Mouse (Mus musculus): ENCODE results near the gene Zfp385a. TPM values are rescaled to one million over a fixed set of nuclear protein-coding genes. Genes with fewer than 3 reads are reported as not detected.

Gene Zfp385a
- polyA plus RNA-seq, 1 experiment: 84.7 TPM

DNA sequence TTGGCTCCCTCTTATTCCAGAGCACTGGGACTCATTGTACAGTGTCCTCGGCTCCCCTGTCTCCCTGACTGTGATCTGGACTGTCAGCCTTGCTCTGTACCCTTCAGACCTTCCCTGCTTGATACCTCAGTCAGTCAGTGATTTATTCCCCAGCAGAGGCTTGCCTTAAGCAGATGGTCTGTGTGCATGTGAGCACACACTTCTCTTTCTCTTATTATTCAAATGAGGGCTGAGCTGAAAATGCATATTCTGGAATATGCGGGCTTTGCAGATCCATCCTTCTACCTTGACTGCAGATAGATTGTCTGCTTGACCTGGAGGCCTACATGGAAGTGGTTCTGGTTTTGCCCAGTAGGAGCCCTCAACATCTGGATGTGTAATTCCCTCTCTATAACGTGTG lies 41.9 kb downstream of the Zfp385a start:
- no peaks in the 10 kb centered on the region; the same call in 1 of the 2 replicates for H3K36me3 ChIP-seq (ENCODE audit: control insufficient read depth, insufficient read depth, low read length)
- no peak overlapping the region for H3K27ac ChIP-seq (ENCODE audit: control insufficient read depth, insufficient read depth, low read depth, low read length)
- H3K4me3 ChIP-seq (ENCODE audit: control insufficient read depth, low read depth, low read length): no peak overlapping the region
- TF ChIP-seq POLR2A (IDR thresholded peaks at IDR 0.05; ENCODE audit: control insufficient read depth, low read depth, low read length): no peak
- no peak for TF ChIP-seq CTCF (IDR thresholded peaks at IDR 0.05; ENCODE audit: control insufficient read depth, insufficient read depth, insufficient replicate concordance, low read depth, low read length)
- peaks cover 6% of the 10 kb centered on the region for H3K4me1 ChIP-seq (ENCODE audit: control insufficient read depth, insufficient read depth, low read length)
- H3K27me3 ChIP-seq (ENCODE audit: control insufficient read depth, insufficient read depth, low read length): no peaks in the 10 kb centered on the region

DNA sequence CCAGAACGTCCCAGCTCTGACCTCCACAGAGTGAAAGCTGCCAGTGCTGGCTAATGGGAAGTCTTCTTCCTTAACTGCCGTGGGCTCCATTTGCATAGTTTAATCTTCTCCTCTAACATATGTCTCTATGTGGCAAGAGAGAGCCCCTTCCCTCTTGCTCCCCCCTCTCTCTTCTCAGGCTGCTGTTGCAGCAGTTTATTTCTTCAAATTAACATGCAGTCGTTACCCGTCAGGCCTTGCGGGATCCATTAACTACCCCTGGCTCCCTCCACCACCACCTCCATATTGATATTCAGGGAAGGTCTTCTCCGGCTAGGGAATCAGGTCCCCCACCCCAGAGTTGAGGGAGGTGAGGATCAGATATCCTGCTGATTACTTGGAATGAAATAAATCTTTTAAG lies 42.6 kb downstream of the Zfp385a start:
- peaks cover 6% of the 10 kb centered on the region for H3K4me1 ChIP-seq (ENCODE audit: control insufficient read depth, insufficient read depth, low read length)
- H3K27ac ChIP-seq (ENCODE audit: control insufficient read depth, insufficient read depth, low read depth, low read length): no peak overlapping the region
- TF ChIP-seq POLR2A (IDR thresholded peaks at IDR 0.05; ENCODE audit: control insufficient read depth, low read depth, low read length) (no peak), CTCF (IDR thresholded peaks at IDR 0.05; ENCODE audit: control insufficient read depth, insufficient read depth, insufficient replicate concordance, low read depth, low read length) (no peak)
- H3K4me3 ChIP-seq (ENCODE audit: control insufficient read depth, low read depth, low read length): no peak overlapping the region
- H3K36me3 ChIP-seq (ENCODE audit: control insufficient read depth, insufficient read depth, low read length): no peaks in the 10 kb centered on the region; the same call in 1 of the 2 replicates
- no peaks in the 10 kb centered on the region for H3K27me3 ChIP-seq (ENCODE audit: control insufficient read depth, insufficient read depth, low read length)

DNA sequence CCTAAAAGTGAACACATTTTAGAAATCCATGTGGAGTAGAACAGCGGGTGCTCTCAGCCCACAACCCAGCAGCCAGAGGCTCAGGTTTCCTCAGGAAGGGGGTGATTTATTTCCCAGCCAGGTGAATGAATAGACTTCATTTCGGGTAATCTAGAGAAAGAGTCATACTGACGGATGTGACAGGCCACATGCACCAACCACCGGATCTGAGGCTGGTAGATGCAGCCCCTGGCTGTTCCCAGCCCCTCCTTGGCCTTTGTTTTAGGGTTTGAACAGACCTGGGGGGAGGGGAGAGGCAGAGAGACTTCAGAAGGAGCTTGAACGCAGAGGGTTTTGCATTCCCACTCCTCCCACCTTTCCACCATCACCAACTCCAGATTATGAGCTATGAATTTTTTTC lies 44.0 kb downstream of the Zfp385a start:
- TF ChIP-seq CTCF (IDR thresholded peaks at IDR 0.05; ENCODE audit: control insufficient read depth, insufficient read depth, insufficient replicate concordance, low read depth, low read length): no peak
- TF ChIP-seq POLR2A (IDR thresholded peaks at IDR 0.05; ENCODE audit: control insufficient read depth, low read depth, low read length): no peak
- H3K4me3 ChIP-seq (ENCODE audit: control insufficient read depth, low read depth, low read length): no peak overlapping the region
- H3K27me3 ChIP-seq (ENCODE audit: control insufficient read depth, insufficient read depth, low read length): no peaks in the 10 kb centered on the region
- H3K27ac ChIP-seq (ENCODE audit: control insufficient read depth, insufficient read depth, low read depth, low read length): no peak overlapping the region
- peaks cover 2% of the 10 kb centered on the region for H3K36me3 ChIP-seq (ENCODE audit: control insufficient read depth, insufficient read depth, low read length)
- H3K4me1 ChIP-seq (ENCODE audit: control insufficient read depth, insufficient read depth, low read length): peaks cover 6% of the 10 kb centered on the region

DNA sequence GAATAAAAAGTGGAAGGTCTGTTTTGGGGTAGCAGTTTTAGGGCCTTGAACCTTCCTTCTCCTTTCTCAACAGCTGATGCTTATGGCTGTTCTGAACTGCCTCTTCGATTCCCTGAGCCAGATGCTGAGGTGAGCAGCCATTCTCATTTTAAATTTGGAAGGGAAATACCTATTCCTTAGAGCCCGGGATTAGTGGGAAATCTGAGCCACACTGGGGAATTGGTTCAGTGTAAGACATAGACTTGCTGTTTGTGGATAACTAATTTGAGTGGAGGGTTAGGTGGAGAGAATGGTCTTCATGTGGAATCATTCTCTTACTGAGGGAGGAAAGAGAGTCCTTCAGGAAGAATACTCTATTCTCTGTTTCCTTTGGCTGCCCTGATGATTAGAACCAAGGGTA lies 45.2 kb downstream of the Zfp385a start:
- TF ChIP-seq POLR2A (IDR thresholded peaks at IDR 0.05; ENCODE audit: control insufficient read depth, low read depth, low read length) (no peak), CTCF (IDR thresholded peaks at IDR 0.05; ENCODE audit: control insufficient read depth, insufficient read depth, insufficient replicate concordance, low read depth, low read length) (no peak)
- no peaks in the 10 kb centered on the region for H3K27me3 ChIP-seq (ENCODE audit: control insufficient read depth, insufficient read depth, low read length)
- peaks cover 2% of the 10 kb centered on the region for H3K36me3 ChIP-seq (ENCODE audit: control insufficient read depth, insufficient read depth, low read length)
- H3K4me1 ChIP-seq (ENCODE audit: control insufficient read depth, insufficient read depth, low read length): peaks cover 3% of the 10 kb centered on the region
- H3K27ac ChIP-seq (ENCODE audit: control insufficient read depth, insufficient read depth, low read depth, low read length): no peak overlapping the region
- H3K4me3 ChIP-seq (ENCODE audit: control insufficient read depth, low read depth, low read length): no peak overlapping the region

DNA sequence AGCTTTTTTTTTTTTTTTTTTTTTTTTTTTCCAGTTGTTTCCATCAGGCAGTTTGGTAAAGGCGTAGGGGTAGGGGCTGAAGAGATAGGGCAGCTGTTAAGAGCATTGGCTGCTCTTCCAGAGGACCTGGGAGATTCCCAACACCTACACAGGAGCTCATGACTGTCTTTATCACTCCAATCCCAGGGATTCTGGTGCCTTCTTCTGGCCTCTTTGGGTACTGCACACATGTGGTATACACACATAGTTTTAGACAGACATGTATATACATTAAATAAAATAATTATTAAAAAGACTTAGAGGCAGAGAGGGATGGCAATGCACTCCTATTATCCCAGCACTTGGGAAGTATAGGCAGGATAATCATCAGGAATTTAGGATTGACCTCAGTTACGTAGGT lies 46.5 kb downstream of the Zfp385a start:
- no peaks in the 10 kb centered on the region for H3K4me1 ChIP-seq (ENCODE audit: control insufficient read depth, insufficient read depth, low read length)

DNA sequence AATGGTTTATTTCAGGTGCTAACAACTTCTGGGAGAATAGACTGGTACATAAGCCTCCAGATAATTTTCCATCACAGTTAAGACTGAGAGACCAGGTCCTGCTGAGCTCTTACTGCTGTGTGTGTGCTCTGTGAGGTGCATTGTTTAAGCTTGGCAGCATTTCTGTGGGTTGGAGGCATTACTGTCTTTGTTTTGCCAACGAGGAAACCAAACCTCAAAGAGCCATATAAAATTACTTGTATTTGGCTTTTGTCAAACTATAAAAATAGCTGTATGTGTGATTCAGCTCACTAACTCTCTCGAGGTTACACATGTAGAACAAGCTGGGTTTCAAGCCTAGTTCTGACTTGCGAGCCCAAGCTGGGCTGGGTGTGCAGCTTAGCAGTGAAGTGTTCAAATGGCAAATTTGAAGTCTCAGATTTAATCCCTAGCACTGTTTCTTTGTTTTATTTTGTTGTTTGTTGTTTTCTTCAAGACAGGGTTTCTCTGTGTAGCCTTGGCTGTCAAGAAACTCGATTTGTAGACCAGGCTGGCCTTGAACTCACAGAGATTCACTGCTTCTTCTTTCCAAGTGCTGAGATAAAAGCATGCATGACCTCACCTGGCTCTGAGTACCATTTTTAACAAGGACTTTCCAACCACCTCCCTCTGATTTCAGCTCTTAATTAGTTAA lies 47.1 kb downstream of the Zfp385a start:
- Histone ChIP-seq H3K4me1 (ENCODE audit: control insufficient read depth, insufficient read depth, low read length) (no peaks in the 10 kb centered on the region), H3K4me3 (ENCODE audit: control insufficient read depth, low read depth, low read length) (no peak overlapping the region), H3K27me3 (ENCODE audit: control insufficient read depth, insufficient read depth, low read length) (no peaks in the 10 kb centered on the region), H3K36me3 (ENCODE audit: control insufficient read depth, insufficient read depth, low read length) (peaks cover 2% of the 10 kb centered on the region), H3K27ac (ENCODE audit: control insufficient read depth, insufficient read depth, low read depth, low read length) (no peak overlapping the region)
- TF ChIP-seq POLR2A (IDR thresholded peaks at IDR 0.05; ENCODE audit: control insufficient read depth, low read depth, low read length): no peak
- no peak for TF ChIP-seq CTCF (IDR thresholded peaks at IDR 0.05; ENCODE audit: control insufficient read depth, insufficient read depth, insufficient replicate concordance, low read depth, low read length)

More for the DNA sequence above, 46.5 kb downstream of the Zfp385a start:
- no peak for TF ChIP-seq CTCF (IDR thresholded peaks at IDR 0.05; ENCODE audit: control insufficient read depth, insufficient read depth, insufficient replicate concordance, low read depth, low read length)
- TF ChIP-seq POLR2A (IDR thresholded peaks at IDR 0.05; ENCODE audit: control insufficient read depth, low read depth, low read length): no peak
- H3K36me3 ChIP-seq (ENCODE audit: control insufficient read depth, insufficient read depth, low read length): peaks cover 2% of the 10 kb centered on the region
- no peaks in the 10 kb centered on the region for H3K27me3 ChIP-seq (ENCODE audit: control insufficient read depth, insufficient read depth, low read length)
- H3K27ac ChIP-seq (ENCODE audit: control insufficient read depth, insufficient read depth, low read depth, low read length): no peak overlapping the region
- H3K4me3 ChIP-seq (ENCODE audit: control insufficient read depth, low read depth, low read length): no peak overlapping the region

DNA sequence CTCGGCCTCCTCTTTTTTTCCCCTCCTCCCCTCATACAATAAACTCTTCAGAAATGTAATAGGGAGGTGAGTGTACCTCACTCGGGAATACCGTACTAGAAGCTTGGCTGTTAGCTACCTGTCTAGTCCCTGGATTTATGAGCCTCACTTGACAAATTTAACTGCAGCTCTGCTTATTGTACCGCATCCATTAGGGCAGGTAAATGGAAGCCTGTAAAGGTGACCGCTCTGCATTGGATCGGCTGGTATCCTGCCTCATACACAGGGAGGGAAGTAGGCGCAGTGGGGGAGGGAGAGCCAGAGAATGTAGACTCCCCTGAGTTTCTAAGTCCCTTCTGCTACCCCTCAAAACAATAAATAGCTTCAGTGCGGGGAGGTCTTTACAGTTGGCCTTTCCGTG lies 49.0 kb downstream of the Zfp385a start:
- Histone ChIP-seq H3K27ac (ENCODE audit: control insufficient read depth, insufficient read depth, low read depth, low read length) (no peak overlapping the region), H3K4me3 (ENCODE audit: control insufficient read depth, low read depth, low read length) (peak overlapping the region; percentile 16; the same call in 1 of the 2 replicates), H3K36me3 (ENCODE audit: control insufficient read depth, insufficient read depth, low read length) (peaks cover 2% of the 10 kb centered on the region), H3K27me3 (ENCODE audit: control insufficient read depth, insufficient read depth, low read length) (no peaks in the 10 kb centered on the region), H3K4me1 (ENCODE audit: control insufficient read depth, insufficient read depth, low read length) (no peaks in the 10 kb centered on the region)
- TF ChIP-seq CTCF (IDR thresholded peaks at IDR 0.05; ENCODE audit: control insufficient read depth, insufficient read depth, insufficient replicate concordance, low read depth, low read length) (no peak), POLR2A (IDR thresholded peaks at IDR 0.05; ENCODE audit: control insufficient read depth, low read depth, low read length) (no peak)

Data from testis, adult 2 months (tissue).